Mouse (Mus musculus) neural tube, embryonic 12.5 days (tissue): ENCODE data around the gene Egr4. TPM values are rescaled to one million over a fixed set of nuclear protein-coding genes. Genes with fewer than 3 reads are reported as not detected.

Experiments used
- ATAC-seq: fragments of 200-750 bp; cut with Nextera tagmentation; 2 replicates; pipeline ENCODE4 v1.8.0; 2017; ENCODE audit warnings: low read depth, mild to moderate bottlenecking, moderate TSS enrichment, moderate library complexity; ENCODE audit not compliant: low FRiP score
- H3K27ac ChIP-seq: fragments of 300-500 bp; sonication (generic); 2 replicates; pipeline ENCODE4 v1.5.1; 2016
- H3K27me3 ChIP-seq: fragments of 300-500 bp; sonication (generic); replicated peaks from 2 replicates; pipeline ENCODE4 v1.6.1; 2016; ENCODE audit warnings: mild to moderate bottlenecking
- H3K36me3 ChIP-seq: fragments of 300-500 bp; sonication (generic); 2 replicates; pipeline ENCODE4 v1.6.1; 2016; ENCODE audit warnings: mild to moderate bottlenecking
- H3K4me1 ChIP-seq: fragments of 300-500 bp; sonication (generic); 2 replicates; pipeline ENCODE4 v1.6.1; 2016
- H3K4me2 ChIP-seq: fragments of 300-500 bp; sonication (generic); replicated peaks from 2 replicates; pipeline ENCODE4 v1.6.1; 2016; ENCODE audit warnings: mild to moderate bottlenecking
- H3K4me3 ChIP-seq: fragments of 300-500 bp; sonication (generic); 2 replicates; pipeline ENCODE4 v1.5.1; 2016
- H3K9ac ChIP-seq: fragments of 300-500 bp; sonication (generic); 2 replicates; pipeline ENCODE4 v1.6.1; 2016; ENCODE audit warnings: mild to moderate bottlenecking
- H3K9me3 ChIP-seq: fragments of 300-500 bp; sonication (generic); 2 replicates; pipeline ENCODE4 v1.6.1; 2016; ENCODE audit warnings: mild to moderate bottlenecking
- WGBS: fragments of 180-500 bp; shearing (Covaris S2); methylation state at CpG from one replicate; pipeline ENCODE4 v1.1.7; 2016; 5-methylcytosine and 5-hydroxymethylcytosine counted together
- polyA plus RNA-seq: library from polyadenylated mRNA; unstranded; fragments of >200 nt; fragmentation: Nextera tagmentation; extraction: Ambion mirVana; gene quantifications from 2 replicates; pipeline ENCODE4 v1.2.1, GENCODE M21; 2016

Egr4 gene
- polyA plus RNA-seq, 1 experiment from 2014 or later: not detected

DNA sequence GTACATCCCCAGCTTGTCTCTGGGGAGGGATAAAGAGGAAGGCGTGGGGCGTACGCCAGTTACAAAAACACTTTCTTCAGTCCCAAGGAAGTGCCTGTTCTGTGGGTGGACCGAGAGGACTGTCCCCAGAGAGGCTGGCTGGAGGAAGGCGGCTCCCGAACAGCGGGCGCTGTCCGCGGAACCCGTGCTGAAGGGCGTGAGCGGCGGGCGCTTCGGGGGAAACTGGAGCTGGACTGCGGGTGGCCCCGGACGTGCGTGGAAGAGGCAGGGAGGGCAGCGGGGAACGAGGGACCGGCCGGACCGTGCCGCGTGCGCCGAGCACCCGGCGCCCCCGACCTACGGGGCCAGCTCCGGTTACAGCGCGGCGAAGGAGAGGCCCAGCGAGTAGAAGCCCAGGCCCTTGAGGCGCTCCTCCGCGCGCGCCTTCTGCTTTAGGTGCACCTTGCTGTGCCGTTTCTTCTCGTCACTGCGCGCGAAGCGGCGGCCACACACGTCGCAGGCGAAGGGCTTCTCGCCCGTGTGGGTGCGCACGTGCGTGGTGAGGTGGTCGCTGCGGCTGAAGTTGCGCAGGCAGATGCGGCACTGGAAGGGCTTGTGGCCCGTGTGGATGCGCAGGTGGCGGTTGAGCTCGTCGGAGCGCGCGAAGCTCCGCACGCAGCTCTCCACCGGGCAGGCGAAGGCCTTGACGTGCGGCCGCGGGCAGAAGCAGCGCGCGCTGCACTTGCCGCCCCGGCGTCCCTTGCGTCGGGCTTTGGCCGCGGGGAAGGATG, 1.9 kb downstream of the Egr4 start:
- Histone ChIP-seq H3K27ac (no peak overlapping the region), H3K9ac (no peak overlapping the region), H3K36me3 (no peaks in the 10 kb centered on the region), H3K4me2 (peak overlapping the region; percentile 77), H3K27me3 (peaks cover 85% of the 10 kb centered on the region), H3K4me1 (peaks cover 27% of the 10 kb centered on the region), H3K4me3 (peak overlapping the region; percentile 36), H3K9me3 (no peaks in the 10 kb centered on the region)
- under 1% methylated on average over 88 of the region's 88 CpGs for WGBS
- ATAC-seq: no peak

DNA sequence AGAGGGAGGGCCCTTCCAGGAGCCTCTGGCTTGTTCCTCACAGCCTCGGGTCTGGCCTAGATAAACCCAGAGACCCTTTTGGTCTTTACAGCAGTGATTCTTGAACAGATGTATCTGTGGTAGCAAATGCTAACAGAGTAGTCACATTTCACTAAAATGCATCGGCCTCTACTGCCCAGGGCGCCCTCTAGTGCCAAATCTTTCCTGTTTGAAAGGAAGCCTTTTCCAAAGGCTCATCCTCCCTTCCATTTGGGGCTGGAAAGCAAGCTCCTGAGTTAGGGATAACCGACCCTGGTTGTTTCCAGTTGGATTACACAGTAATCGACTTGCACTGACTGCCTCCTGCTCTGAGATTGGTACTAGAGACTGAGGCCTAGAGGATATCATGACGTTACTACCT, 2.9 kb downstream of the Egr4 start:
- no peak for ATAC-seq
- Histone ChIP-seq H3K4me2 (no peak overlapping the region), H3K4me1 (peaks cover 27% of the 10 kb centered on the region), H3K4me3 (no peak overlapping the region), H3K9me3 (no peaks in the 10 kb centered on the region), H3K27ac (no peak overlapping the region), H3K27me3 (peaks cover 79% of the 10 kb centered on the region), H3K9ac (no peak overlapping the region), H3K36me3 (no peaks in the 10 kb centered on the region)
- 3% methylated on average over 6 of the region's 6 CpGs for WGBS

- WGBS: 51% methylated on average over 5 of the region's 5 CpGs
Measured at GRCm38 (mm10) chr6:85508602-85509001, 4.8 kb downstream of the Egr4 start.

GRCm38 (mm10) chr6:85504908-85505307, 8.5 kb downstream of the Egr4 start:
- Histone ChIP-seq H3K36me3 (no peaks in the 10 kb centered on the region), H3K4me2 (no peak overlapping the region), H3K27me3 (peaks cover 39% of the 10 kb centered on the region), H3K4me3 (no peak overlapping the region), H3K4me1 (peaks cover 17% of the 10 kb centered on the region), H3K9me3 (no peaks in the 10 kb centered on the region), H3K9ac (no peak overlapping the region), H3K27ac (no peak overlapping the region)
- no peak for ATAC-seq
- 56% methylated on average over 2 of the region's 2 CpGs for WGBS

More at GRCm38 (mm10) chr6:85508602-85509001, 4.8 kb downstream of the Egr4 start:
- Histone ChIP-seq H3K9me3 (no peaks in the 10 kb centered on the region), H3K9ac (no peak overlapping the region), H3K4me1 (peaks cover 26% of the 10 kb centered on the region), H3K36me3 (no peaks in the 10 kb centered on the region), H3K27ac (no peak overlapping the region), H3K27me3 (peaks cover 74% of the 10 kb centered on the region), H3K4me2 (no peak overlapping the region), H3K4me3 (no peak overlapping the region)
- no peak for ATAC-seq

DNA sequence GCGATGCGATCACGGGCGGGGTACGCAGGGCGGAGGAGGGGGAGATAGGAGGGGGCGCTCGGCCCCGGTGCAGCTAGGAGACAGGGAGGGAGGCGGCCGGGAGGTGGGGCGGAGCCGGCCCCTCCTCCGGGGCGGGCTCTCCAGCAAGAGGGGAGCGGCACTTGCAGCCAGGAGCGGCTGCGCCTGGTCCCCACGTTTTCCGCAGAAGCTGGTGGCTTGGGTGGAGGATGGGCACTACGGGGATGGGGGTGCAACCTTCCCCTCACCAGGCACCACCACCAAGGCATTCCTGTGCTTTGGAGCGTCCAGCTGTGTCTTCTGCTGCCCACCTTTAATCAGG, 10.5 kb downstream of the Egr4 start, which contains the start of gene Fbxo41:
Gene Fbxo41 (minus strand): TSS at position 84 of the 340 bp plus-strand sequence.
- H3K27me3 ChIP-seq: peaks cover 22% of the 10 kb centered on the region
- H3K27ac ChIP-seq: no peak within 1 kb of the TSS
- peaks cover 17% of the 10 kb centered on the region for H3K4me1 ChIP-seq
- peak within 1 kb of the TSS; percentile 55 for H3K4me3 ChIP-seq
- no peaks in the 10 kb centered on the region for H3K36me3 ChIP-seq
- under 1% methylated on average over 21 of the region's 22 CpGs for WGBS
- H3K9me3 ChIP-seq: no peaks in the 10 kb centered on the region
- H3K4me2 ChIP-seq: peak within 1 kb of the TSS; percentile 83
- ATAC-seq: peak; percentile 80
- peak within 1 kb of the TSS; percentile 72 for H3K9ac ChIP-seq

GRCm38 (mm10) chr6:85502103-85502910, 11.1 kb downstream of the Egr4 start:
- Histone ChIP-seq H3K27me3 (peaks cover 22% of the 10 kb centered on the region), H3K27ac (no peak overlapping the region), H3K9me3 (no peaks in the 10 kb centered on the region), H3K9ac (peak overlapping the region; percentile 72), H3K4me1 (peaks cover 17% of the 10 kb centered on the region), H3K4me2 (peak overlapping the region; percentile 83), H3K36me3 (no peaks in the 10 kb centered on the region), H3K4me3 (peak overlapping the region; percentile 55)
- peak; percentile 80 for ATAC-seq
- 2% methylated on average over 35 of the region's 37 CpGs for WGBS

GRCm38 (mm10) chr6:85501571-85502102, 11.8 kb downstream of the Egr4 start:
- H3K27ac ChIP-seq: no peak overlapping the region; the same call in 1 of the 2 replicates
- WGBS: 12% methylated on average over 6 of the region's 6 CpGs
- ATAC-seq: 0 out of 2 replicates have a peak, but pooled peaks have one; percentile 9

GRCm38 (mm10) chr6:85500416-85500815, 13.0 kb downstream of the Egr4 start:
- WGBS: 70% methylated on average over 1 of the region's 1 CpGs
- H3K9ac ChIP-seq: no peak overlapping the region
- ATAC-seq: no peak
- H3K27ac ChIP-seq: no peak overlapping the region
- no peaks in the 10 kb centered on the region for H3K9me3 ChIP-seq
- peaks cover 17% of the 10 kb centered on the region for H3K4me1 ChIP-seq
- no peak overlapping the region for H3K4me2 ChIP-seq
- peaks cover 14% of the 10 kb centered on the region for H3K27me3 ChIP-seq
- no peak overlapping the region for H3K4me3 ChIP-seq
- H3K36me3 ChIP-seq: no peaks in the 10 kb centered on the region

More at GRCm38 (mm10) chr6:85501571-85502102, 11.8 kb downstream of the Egr4 start:
- Histone ChIP-seq H3K27me3 (peaks cover 18% of the 10 kb centered on the region), H3K9me3 (no peaks in the 10 kb centered on the region), H3K36me3 (no peaks in the 10 kb centered on the region), H3K4me3 (peak overlapping the region; percentile 55), H3K4me2 (peak overlapping the region; percentile 83), H3K4me1 (peaks cover 17% of the 10 kb centered on the region), H3K9ac (0 out of 2 replicates have a peak overlapping the region, but pooled peaks have one; percentile 29)

GRCm38 (mm10) chr6:85498147-85498546, 15.2 kb downstream of the Egr4 start:
- no peaks in the 10 kb centered on the region for H3K36me3 ChIP-seq
- no peak overlapping the region for H3K4me3 ChIP-seq
- ATAC-seq: no peak
- H3K27me3 ChIP-seq: no peaks in the 10 kb centered on the region
- WGBS: 69% methylated on average over 9 of the region's 9 CpGs
- no peaks in the 10 kb centered on the region for H3K9me3 ChIP-seq
- peaks cover 16% of the 10 kb centered on the region for H3K4me1 ChIP-seq
- H3K27ac ChIP-seq: no peak overlapping the region
- H3K9ac ChIP-seq: no peak overlapping the region
- no peak overlapping the region for H3K4me2 ChIP-seq

DNA sequence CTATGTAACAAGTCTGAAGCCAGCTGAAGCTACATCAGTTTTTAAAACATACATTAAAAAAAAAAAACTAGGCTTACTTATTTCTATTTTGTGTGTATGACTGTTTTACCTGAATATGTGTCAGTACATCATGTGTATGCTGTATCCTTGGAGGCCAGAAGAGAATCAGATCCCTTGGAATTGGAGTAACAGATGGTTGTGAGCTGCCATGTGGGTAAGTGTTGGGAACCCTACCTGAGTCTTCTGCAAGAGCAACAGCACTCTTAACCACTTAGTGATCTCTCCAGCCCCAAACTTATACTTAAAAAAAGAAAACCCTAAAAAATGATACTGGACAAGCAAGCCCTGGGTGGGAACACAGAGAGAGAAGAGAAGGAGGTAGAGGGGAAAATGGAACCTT, 16.4 kb downstream of the Egr4 start:
- Histone ChIP-seq H3K9me3 (no peaks in the 10 kb centered on the region), H3K36me3 (no peaks in the 10 kb centered on the region), H3K4me1 (peaks cover 8% of the 10 kb centered on the region), H3K4me3 (no peak overlapping the region), H3K27ac (no peak overlapping the region), H3K27me3 (no peaks in the 10 kb centered on the region), H3K4me2 (no peak overlapping the region), H3K9ac (no peak overlapping the region)
- ATAC-seq: no peak

DNA sequence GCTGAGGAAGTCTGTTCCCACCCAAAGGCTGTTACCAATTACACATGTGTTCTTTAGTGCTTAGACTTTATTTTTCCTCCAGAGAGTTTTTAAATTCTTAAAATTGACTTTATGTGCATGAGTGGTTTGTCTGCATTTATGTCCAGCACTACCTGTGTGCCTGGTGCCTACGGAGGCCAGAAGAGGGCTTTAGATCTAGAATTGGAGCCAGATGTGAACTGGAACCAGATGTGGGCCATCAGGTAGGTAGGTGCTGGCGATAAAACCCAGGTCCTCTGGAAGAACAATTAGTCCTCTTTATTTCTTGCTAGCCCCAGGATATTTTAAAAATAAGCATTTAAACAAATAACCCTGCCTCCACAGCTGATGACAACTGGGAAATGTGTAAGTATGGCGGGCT, 21.8 kb downstream of the Egr4 start:
- WGBS: 85% methylated on average over 3 of the region's 3 CpGs
- ATAC-seq: no peak
- H3K4me2 ChIP-seq: no peak overlapping the region
- H3K9ac ChIP-seq: no peak overlapping the region
- H3K27ac ChIP-seq: no peak overlapping the region
- H3K36me3 ChIP-seq: no peaks in the 10 kb centered on the region
- no peak overlapping the region for H3K4me3 ChIP-seq
- H3K9me3 ChIP-seq: no peaks in the 10 kb centered on the region
- peaks cover 7% of the 10 kb centered on the region; the same call in 1 of the 2 replicates for H3K4me1 ChIP-seq
- no peaks in the 10 kb centered on the region for H3K27me3 ChIP-seq

GRCm38 (mm10) chr6:85490252-85490651, 23.1 kb downstream of the Egr4 start:
- Histone ChIP-seq H3K36me3 (no peaks in the 10 kb centered on the region), H3K9ac (no peak overlapping the region), H3K27ac (no peak overlapping the region), H3K27me3 (peaks cover 13% of the 10 kb centered on the region), H3K4me2 (no peak overlapping the region), H3K9me3 (no peaks in the 10 kb centered on the region), H3K4me3 (no peak overlapping the region), H3K4me1 (peaks cover 7% of the 10 kb centered on the region; the same call in 1 of the 2 replicates)
- WGBS: 90% methylated on average over 4 of the region's 4 CpGs
- ATAC-seq: no peak
